In the genomic region with DNA sequence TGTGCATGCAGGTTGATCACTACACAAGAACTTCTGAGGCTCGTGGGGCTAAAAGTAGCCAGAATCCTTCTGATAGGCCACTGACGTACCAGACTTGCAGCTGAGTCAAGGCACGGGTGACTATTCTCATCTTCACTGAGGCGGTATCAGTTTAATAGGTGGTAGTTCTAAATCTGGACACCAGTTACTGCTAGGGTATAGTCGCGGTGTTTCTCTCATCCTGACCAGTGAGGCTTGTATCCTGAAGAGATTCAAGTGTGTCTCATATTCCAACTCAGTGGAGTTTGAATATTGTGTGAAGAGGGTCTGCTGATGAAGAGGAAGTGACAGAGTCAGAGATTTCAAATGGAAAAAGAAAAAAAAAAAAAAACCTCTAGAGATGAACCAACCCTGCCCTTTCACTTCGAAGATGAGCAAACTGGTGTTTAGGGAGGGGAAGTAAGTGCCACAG, we compare ENCODE assay signal across 21 mouse cellular contexts. TPM values are rescaled to one million over a fixed set of nuclear protein-coding genes. Genes with fewer than 3 reads are reported as not detected.
DNase-seq lines count a peak whose midpoint lies in the region; ATAC-seq and TF ChIP-seq lines count a peak whose summit lies in the region.
"Had no signal": no experiment of that assay in that cellular context is flagged by ENCODE, and none has a peak within 500 bp of the region (broad histone marks: within the 10 kb centered on the region; RNA-seq: fewer than 3 reads in every experiment).

No protein-coding gene starts in this region.

- peaks cover 7% of the 10 kb centered on the region for H3K79me2 ChIP-seq in heart, adult 2 months (replicated peaks; ENCODE audit: control insufficient read depth, insufficient read depth, low read length)

- no peak for DNase-seq in heart, adult 2 months
- no peak for DNase-seq in heart, adult 18-20 months
- peak; percentile 71 for DNase-seq in B cell, adult 2 months
- DNase-seq in liver, postnatal 0 days = no peak
- DNase-seq in adrenal gland, adult 8-10 months = no peak
- no peak for DNase-seq in frontal cortex, postnatal 36 days (ENCODE audit: low spot score in 2 of 2)
- DNase-seq: gastrocnemius, postnatal 36 days; heart, postnatal 36 days; kidney, postnatal 14 days; layer of hippocampus, adult 9-11 months; midbrain, embryonic 14.5 days; right cerebral cortex, postnatal 14 days; thymus, adult 2 months had no signal

- H3K4me2 ChIP-seq in liver, postnatal 0 days (ENCODE audit: low read depth, low read length) = peak overlapping the region; percentile 85
- no peak overlapping the region for H3K4me2 ChIP-seq in forebrain, embryonic 12.5 days
- H3K4me2 ChIP-seq: embryonic facial prominence, embryonic 12.5 days; limb, embryonic 13.5 days; lung, embryonic 15.5 days had no signal

- H3K4me1 ChIP-seq in heart, adult 2 months (ENCODE audit: control insufficient read depth, insufficient read depth, low read length) = peaks cover 27% of the 10 kb centered on the region
- peaks cover 42% of the 10 kb centered on the region for H3K4me1 ChIP-seq in liver, postnatal 0 days (ENCODE audit: insufficient read depth)
- H3K4me1 ChIP-seq in forebrain, embryonic 12.5 days = peaks cover 8% of the 10 kb centered on the region

- TF ChIP-seq CTCF in heart, adult 2 months (IDR thresholded peaks at IDR 0.05) = no peak
- no peak for TF ChIP-seq CTCF in liver, postnatal 0 days (IDR thresholded peaks at IDR 0.05; ENCODE audit: low read depth)

- H3K36me3 ChIP-seq in heart, adult 2 months (ENCODE audit: control insufficient read depth, insufficient read depth, low read length) = peaks cover 46% of the 10 kb centered on the region
- peaks cover 4% of the 10 kb centered on the region; the same call in 1 of the 2 replicates for H3K36me3 ChIP-seq in liver, postnatal 0 days (replicated peaks; ENCODE audit: insufficient read depth, low read length)
- no peaks in the 10 kb centered on the region for H3K36me3 ChIP-seq in forebrain, embryonic 12.5 days (replicated peaks)
- H3K36me3 ChIP-seq: embryonic facial prominence, embryonic 12.5 days; heart, embryonic 13.5 days; limb, embryonic 13.5 days; lung, embryonic 15.5 days had no signal

- intact Hi-C loops in heart, adult 2 months (cut with DNase I) = no loop called here

- peak; percentile 9 for ATAC-seq in activated CD4-positive, CD25-positive, alpha-beta regulatory T cell, adult 4 months
- ATAC-seq in liver, postnatal 0 days = no peak
- no peak for ATAC-seq in forebrain, embryonic 12.5 days (ENCODE audit: low FRiP score)
- ATAC-seq: hindbrain, embryonic 16.5 days had no signal

- H3K27ac ChIP-seq in heart, adult 2 months = peak overlapping the region; percentile 40; the same call in 1 of the 2 replicates
- no peak overlapping the region for H3K27ac ChIP-seq in liver, postnatal 0 days (ENCODE audit: low read depth)
- no peak overlapping the region for H3K27ac ChIP-seq in forebrain, embryonic 12.5 days
- H3K27ac ChIP-seq: embryonic facial prominence, embryonic 12.5 days; heart, embryonic 13.5 days; limb, embryonic 13.5 days had no signal

- no peaks in the 10 kb centered on the region for H3K27me3 ChIP-seq in heart, adult 2 months (ENCODE audit: control insufficient read depth, insufficient read depth, low read length)
- H3K27me3 ChIP-seq in liver, postnatal 0 days (ENCODE audit: insufficient read depth, low read length) = no peaks in the 10 kb centered on the region
- H3K27me3 ChIP-seq in forebrain, embryonic 12.5 days = peaks cover 3% of the 10 kb centered on the region
- H3K27me3 ChIP-seq: embryonic facial prominence, embryonic 12.5 days; heart, embryonic 13.5 days; limb, embryonic 13.5 days; lung, embryonic 15.5 days had no signal

- 56% methylated on average over 7 of the region's 7 CpGs for WGBS in heart, adult 2 months
- WGBS in liver, postnatal 0 days (ENCODE audit: insufficient replicate concordance) = 66% methylated on average over 7 of the region's 7 CpGs
- 91% methylated on average over 7 of the region's 7 CpGs for WGBS in forebrain, embryonic 12.5 days

- TF ChIP-seq POLR2A in heart, adult 2 months (IDR thresholded peaks at IDR 0.05; ENCODE audit: insufficient read depth, low read depth, low read length) = no peak

- peak overlapping the region; percentile 56; the same call in 1 of the 2 replicates for H3K4me3 ChIP-seq in heart, adult 2 months
- no peak overlapping the region for H3K4me3 ChIP-seq in liver, postnatal 0 days (ENCODE audit: low read depth, low read length)
- no peak overlapping the region for H3K4me3 ChIP-seq in forebrain, embryonic 12.5 days (replicated peaks)
- H3K4me3 ChIP-seq: embryonic facial prominence, embryonic 12.5 days; heart, embryonic 13.5 days; limb, embryonic 13.5 days; lung, embryonic 15.5 days had no signal

- H3K9ac ChIP-seq in heart, adult 2 months (ENCODE audit: low read depth, low read length) = peak overlapping the region; percentile 19
- no peak overlapping the region for H3K9ac ChIP-seq in liver, postnatal 0 days (replicated peaks)
- H3K9ac ChIP-seq in forebrain, embryonic 12.5 days = no peak overlapping the region
- H3K9ac ChIP-seq: embryonic facial prominence, embryonic 12.5 days; heart, embryonic 13.5 days; limb, embryonic 13.5 days; lung, embryonic 15.5 days had no signal

- no peak for TF ChIP-seq EP300 in heart, adult 2 months (IDR thresholded peaks at IDR 0.05; ENCODE audit: insufficient read depth, low read depth, low read length)
- no peak for TF ChIP-seq EP300 in liver, postnatal 0 days (IDR thresholded peaks at IDR 0.05; ENCODE audit: low read depth)

- no peaks in the 10 kb centered on the region for H3K9me3 ChIP-seq in liver, postnatal 0 days (ENCODE audit: low read length)
- no peaks in the 10 kb centered on the region for H3K9me3 ChIP-seq in forebrain, embryonic 12.5 days
- H3K9me3 ChIP-seq: embryonic facial prominence, embryonic 12.5 days; heart, embryonic 13.5 days; limb, embryonic 13.5 days; lung, embryonic 15.5 days had no signal

RNA-seq across cellular contexts. Expression of gene 4930523C07Rik, which starts 3.3 kb away (rescaled TPM):
- total RNA-seq in heart, adult 2 months (2021) = 10 to 100 TPM; 17.4 to 22.3 TPM
- polyA plus RNA-seq in heart, adult 2 months (2012; rRNA removed) = 10.7 and 10.9 TPM in 2 replicates
- total RNA-seq in heart, adult 18-20 months (2021) = 10 to 100 TPM; 21.4 to 23.6 TPM
- polyA plus RNA-seq in activated CD4-positive, CD25-positive, alpha-beta regulatory T cell, adult 4 months (2017; shearing (Covaris generic)) = 100 to 1,000 TPM; 144 to 219 TPM
- polyA plus RNA-seq in liver, postnatal 0 days (2015; fragmentation: Nextera tagmentation; extraction: Ambion mirVana) = 16.5 and 23.0 TPM in 2 replicates
- 1.0 and 1.5 TPM in 2 replicates for polyA plus RNA-seq in forebrain, embryonic 12.5 days (2016; fragmentation: Nextera tagmentation; extraction: Ambion mirVana)
- 10 to 100 TPM in 2 of 4 experiments, 1 to 10 TPM in 2; 8.4 to 20.7 (median 12.2) TPM for total RNA-seq in adrenal gland, adult 8-10 months (2022)
- total RNA-seq: MEL had no signal

Comparison
In these comparisons a context has a peak if more than half of its experiments do, and no peak if none do; other contexts are left out.
1. DNase-seq: peak in B cell, adult 2 months (2 of 2); none in heart, adult 2 months (0 of 2), heart, adult 18-20 months (0 of 2), liver, postnatal 0 days (single experiment), adrenal gland, adult 8-10 months (single experiment) and frontal cortex, postnatal 36 days (0 of 2).